Mouse (Mus musculus): ENCODE results near the gene Pck1.

DNA sequence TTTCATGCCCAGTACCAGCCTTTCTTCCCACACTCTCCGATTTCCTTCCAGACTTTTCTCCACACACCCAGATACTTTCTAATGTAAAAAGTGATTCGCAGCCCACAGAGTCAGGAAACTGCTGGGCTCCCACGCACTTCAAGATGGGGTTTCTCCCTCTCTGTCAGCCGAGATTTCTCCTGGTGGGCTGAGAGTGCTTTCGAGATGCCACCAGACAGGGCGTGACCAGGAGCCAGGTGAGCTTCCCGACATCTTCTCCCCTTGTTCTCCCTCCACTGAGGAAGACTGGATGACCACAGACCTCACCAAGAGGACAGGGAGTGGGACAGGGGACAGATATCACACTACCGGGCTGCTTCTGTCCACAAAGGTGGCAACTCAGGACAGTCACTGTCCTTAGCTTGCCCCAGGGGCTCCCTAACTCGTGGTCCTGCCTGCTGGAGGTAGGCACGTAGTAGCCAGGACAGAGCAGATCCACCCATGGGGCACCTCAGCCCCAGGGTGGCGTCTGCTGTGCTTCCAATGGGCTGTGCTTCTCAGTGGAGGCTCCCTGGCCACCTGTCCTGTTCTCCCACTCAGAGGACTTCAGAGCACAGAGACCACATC is 31.7 kb downstream of the Pck1 start:
- TF ChIP-seq CTCF (IDR thresholded peaks at IDR 0.05; ENCODE audit: extremely low read depth, insufficient read depth, insufficient read length, insufficient replicate concordance) (no peak), POLR2A (IDR thresholded peaks at IDR 0.05; ENCODE audit: low read depth, low read length) (no peak)
